Mouse (Mus musculus): ENCODE data around the gene Fgb.

Gene Fgb

DNA sequence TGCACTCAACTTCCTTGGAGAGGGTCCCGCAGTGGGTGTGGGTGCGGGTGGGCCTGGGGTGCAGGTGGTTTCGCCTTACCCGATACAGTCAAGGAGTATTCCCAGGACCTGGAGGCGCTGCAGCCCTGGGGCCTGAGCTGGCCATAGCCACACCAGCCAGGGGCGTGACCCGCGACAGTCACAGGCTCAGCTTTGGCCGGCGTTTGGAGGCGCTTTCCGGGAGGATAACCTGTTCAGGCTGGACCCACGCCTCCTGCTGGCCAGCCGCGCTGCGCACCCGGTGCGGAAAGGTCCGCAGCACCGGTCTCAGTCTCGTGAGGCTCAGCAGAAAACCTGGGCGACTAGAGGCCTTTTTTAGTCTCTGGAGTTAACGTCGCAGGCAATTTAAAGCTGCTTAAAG is 54.3 kb downstream of the Fgb start:
- in situ Hi-C loops (cut with MboI; ENCODE audit: unreplicated experiment in 2 of 2) = loop anchor here (5.0 kb wide), 2 partner anchors 277 to 287 kb away; no protein-coding TSS in a partner anchor

DNA sequence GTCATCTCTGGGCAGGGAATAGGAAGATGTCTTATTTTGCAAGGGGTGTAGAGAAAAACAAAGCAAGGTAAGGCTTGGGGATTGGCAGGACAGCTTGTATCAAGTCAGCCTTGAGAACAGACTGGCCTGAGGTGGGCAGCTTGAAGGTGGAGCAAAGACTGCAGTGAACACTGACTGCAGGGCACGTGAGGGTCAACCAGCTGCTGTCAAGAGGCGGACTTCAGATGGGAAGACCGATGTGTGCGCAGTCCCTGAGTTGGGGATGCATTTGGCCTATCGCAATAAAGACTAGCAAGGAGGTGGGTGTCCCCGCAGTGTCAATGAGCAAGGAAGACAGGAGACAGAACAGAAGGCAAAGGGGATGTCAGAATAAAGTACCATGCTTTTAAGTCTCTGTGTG is 56.7 kb downstream of the Fgb start:
- in situ Hi-C loops (cut with MboI; ENCODE audit: unreplicated experiment in 2 of 2) = no loop called here

DNA sequence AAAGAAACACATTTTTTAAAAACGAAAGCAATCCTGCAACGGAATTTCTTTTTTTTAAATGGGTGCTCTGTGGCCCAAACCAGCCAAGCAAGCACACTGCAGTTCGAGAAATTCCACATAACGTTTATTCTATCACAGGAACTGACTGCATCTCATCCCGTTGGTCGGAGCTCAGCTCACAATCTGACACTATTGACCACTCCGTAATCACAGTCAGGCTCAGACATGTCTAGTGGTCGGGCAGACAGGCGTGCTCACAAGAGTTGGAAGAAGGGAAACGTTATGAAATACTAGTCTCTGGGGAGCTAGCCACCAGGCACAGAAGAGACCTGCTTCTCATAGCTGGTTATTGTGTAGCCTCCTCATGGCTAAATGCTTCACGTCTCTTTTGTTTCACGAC is 57.7 kb downstream of the Fgb start:
- in situ Hi-C loops (cut with MboI; ENCODE audit: unreplicated experiment in 2 of 2) = no loop called here
